Mouse (Mus musculus): ENCODE results near the gene Prrg2. TPM values are rescaled to one million over a fixed set of nuclear protein-coding genes. Genes with fewer than 3 reads are reported as not detected.

Gene Prrg2
- polyA plus RNA-seq, 1 experiment: 77.3 TPM

DNA sequence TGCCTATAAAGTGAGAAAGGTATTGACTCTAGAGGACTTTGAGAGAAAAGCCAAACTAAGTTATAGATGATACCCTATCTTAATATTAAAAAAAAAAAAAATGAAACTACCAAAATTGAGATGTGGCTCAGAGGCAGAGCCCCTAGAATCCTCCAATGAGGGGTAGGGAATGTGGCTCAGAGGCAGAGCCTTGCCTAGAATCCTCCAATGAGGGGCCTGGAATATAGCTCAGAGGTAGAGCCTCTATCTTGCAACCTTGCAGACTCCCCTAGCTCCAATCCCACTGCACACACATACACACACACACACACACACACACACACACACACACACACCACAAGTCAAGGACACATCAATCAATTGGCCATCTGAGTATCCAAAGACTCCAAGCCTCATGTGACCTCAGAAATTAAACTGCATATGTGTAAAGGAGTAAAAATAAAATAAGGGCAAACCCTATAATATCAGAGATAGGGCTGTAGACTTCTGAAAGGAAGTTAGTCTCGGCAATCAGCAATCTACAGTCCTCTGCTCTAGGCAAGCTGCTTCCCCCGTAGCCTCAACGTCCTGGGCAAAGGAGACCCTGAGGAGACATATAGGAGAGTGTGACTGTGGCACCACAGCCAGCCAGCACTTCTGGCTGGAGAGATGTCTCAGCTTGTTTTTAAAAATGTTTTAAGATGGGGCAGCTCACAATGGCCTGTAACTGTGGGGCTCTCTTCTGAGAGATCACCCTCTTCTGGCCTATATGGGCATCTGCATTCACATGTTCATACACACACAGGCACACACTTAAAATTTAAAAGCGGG lies 4.9 kb upstream of the Prrg2 start:
- DNase-seq (ENCODE audit: low read depth, low spot score): no peak
- 89% methylated on average over 4 of the region's 4 CpGs for WGBS

DNA sequence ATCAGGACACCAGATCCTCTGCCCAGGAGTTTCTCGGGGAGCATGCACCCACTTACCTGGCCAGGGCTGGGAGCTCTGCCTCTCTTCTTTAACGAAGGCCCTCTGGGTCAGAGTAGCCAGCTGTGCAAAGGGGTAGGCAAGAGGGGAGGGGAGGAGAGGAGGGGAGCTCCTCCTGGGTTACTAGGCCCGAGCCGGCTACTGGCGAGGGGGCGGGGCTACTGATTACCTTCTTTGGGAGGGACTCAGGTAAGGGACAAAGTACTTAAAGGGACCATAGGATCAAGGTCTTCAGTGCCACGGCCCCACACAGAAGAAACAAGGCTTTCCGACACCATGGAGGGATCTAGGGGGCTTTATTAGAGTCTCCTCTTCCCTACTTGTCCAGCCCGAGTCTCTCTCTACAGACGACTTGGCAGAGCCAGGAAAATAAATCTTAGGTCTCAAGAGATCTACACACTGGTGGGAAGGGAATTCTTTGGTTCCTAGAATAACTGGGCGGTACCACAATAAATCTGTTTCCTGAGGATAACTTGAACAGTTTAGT lies 873 bp downstream of the Prrg2 start:
- no peak for DNase-seq (ENCODE audit: low read depth, low spot score)

GRCm38 (mm10) chr7:45060632-45061122 lies 1.8 kb downstream of the Prrg2 start:
- 86% methylated on average over 6 of the region's 6 CpGs for WGBS
- no peak for DNase-seq (ENCODE audit: low read depth, low spot score)

More for the DNA sequence above, 873 bp downstream of the Prrg2 start:
- WGBS: 7% methylated on average over 11 of the region's 11 CpGs

DNA sequence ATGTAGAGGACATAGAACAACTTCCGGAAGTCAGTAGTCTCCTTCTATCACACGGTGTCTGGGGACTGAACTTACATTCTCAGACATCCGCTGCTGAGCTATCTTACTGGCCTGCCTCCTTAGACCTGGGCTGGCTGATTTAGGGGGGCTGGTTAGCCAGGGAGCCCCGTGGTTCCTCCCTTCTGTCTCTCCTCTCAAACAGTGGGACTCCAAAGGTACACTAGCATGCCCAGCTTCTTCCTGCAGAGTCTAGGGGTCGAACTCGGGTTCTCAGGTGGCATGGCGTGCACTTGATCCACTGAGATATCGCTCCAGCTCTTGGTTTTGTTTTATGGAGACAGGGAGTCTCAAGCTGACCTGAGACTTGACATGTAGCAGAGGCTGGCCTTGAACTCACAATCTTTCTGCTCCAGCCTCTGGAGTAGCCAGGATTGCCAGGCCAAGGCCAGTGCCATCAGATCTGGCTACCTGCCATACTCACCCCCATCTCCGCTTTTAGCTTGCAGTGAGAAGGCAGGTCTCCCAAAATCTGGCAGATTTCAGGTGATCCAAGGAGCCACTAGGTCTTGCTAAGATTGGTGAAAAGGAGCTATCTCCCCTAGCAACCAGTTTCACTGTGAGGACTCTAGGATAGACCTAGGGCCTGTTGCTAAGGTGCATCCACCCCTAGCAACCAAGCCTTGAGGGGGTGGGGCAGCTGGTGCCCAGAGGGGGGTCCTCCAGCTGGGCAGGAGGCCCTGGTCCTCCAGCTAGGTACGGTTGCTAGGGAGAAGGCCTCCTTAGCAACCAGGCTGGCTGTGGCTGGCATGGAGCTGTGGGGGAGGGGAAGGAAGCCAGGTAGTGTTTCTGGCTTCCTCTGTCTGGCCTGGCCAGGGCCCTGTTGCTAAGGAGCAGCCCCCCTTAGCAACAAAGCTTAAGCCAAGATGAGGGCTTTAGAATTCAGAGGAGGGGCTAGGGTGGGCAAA lies 3.6 kb downstream of the Prrg2 start:
- 89% methylated on average over 10 of the region's 10 CpGs for WGBS
- DNase-seq (ENCODE audit: low read depth, low spot score): no peak

GRCm38 (mm10) chr7:45056972-45057348 lies 5.5 kb downstream of the Prrg2 start:
- no peak for DNase-seq (ENCODE audit: low read depth, low spot score)

- 80% methylated on average over 14 of the region's 14 CpGs for WGBS
Measured at GRCm38 (mm10) chr7:45056329-45056971, 6.0 kb downstream of the Prrg2 start.

GRCm38 (mm10) chr7:45053931-45054510 lies 8.5 kb downstream of the Prrg2 start:
- under 1% methylated on average over 33 of the region's 33 CpGs for WGBS

More at GRCm38 (mm10) chr7:45056329-45056971, 6.0 kb downstream of the Prrg2 start:
- no peak for DNase-seq (ENCODE audit: low read depth, low spot score)

DNA sequence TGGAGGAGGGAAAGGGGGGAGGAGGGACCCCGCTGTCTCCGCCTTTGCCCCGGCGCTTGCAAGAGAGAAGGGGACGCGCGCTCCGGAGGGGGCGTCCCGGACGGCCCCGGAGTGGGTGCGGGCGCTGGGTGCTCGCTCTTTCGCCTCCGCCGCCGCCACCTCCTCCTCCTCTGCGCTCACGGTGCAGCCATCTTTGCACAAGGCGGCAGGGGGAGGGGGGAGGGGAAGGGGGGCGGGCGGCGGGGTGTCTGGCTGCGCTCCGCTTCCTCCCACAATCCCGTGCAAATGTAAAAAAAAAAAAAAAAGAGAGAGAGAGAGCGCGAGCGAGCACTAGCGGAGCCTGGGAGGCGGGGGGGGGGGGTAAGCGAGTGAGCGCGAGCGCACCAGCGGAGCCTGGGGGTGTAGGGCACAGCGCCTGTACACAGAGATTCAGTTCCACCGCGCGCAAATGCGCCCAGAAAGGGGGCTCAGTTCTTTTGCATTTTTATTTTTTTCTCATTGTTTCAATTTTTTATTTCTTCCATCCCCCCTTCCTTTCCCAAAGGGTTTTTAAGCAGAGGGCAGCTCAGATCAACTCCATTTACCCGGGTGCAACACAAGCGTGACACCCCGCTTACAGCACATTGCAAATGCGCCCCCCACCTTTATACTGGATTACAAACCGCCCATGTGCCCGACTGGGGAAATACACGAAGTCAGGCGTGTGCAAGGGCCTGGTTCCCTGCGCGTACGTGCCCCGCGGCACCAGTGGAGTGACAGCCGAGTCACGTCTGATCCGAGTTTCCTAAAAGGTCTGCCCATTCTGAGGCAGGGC lies 9.2 kb downstream of the Prrg2 start:
- WGBS: under 1% methylated on average over 44 of the region's 59 CpGs
- no peak for DNase-seq (ENCODE audit: low read depth, low spot score)

More at GRCm38 (mm10) chr7:45053931-45054510, 8.5 kb downstream of the Prrg2 start:
- DNase-seq (ENCODE audit: low read depth, low spot score): peak; percentile 91

- WGBS: 0% methylated on average over 7 of the region's 18 CpGs
- no peak for DNase-seq (ENCODE audit: low read depth, low spot score)
Measured at GRCm38 (mm10) chr7:45052862-45053116, 9.7 kb downstream of the Prrg2 start, which contains the start of gene Prr12. Gene Prr12, minus strand, starts transcription at chr7:45052881.

DNA sequence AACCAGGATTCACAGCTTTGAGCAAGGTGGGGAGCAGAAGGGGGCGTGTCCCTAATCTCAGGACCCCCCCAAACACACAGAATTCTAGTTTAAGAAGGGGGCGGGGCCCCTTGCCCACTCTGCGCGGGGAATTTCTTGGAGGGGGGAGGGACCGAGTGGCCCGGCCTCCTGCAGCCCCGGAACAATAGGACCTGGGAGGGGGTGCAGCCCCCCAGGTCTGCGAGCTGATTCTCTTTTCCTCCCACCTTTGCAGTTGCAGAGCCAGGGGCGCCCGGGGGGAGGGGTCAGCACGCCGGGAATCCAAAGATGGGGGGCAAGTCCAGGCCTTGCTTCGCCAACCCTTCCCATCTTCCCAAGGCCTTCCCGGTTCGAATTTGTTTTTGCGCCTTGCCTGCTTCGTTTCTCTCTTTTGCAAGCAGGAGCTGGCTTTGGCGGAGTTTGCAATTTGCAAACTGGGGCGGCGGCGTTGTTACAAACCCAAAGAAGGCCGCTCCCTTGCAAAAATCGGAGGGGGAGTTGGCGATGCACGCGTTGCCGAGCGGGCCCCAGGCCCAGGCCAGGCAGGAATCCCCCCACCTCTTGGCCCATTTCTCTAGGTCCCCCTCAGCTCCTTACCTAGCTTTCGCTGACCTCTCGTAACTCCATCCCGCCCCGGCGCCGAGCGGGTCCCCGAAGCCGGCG lies 10.2 kb downstream of the Prrg2 start:
- WGBS: under 1% methylated on average over 38 of the region's 38 CpGs
- DNase-seq (ENCODE audit: low read depth, low spot score): no peak

DNA sequence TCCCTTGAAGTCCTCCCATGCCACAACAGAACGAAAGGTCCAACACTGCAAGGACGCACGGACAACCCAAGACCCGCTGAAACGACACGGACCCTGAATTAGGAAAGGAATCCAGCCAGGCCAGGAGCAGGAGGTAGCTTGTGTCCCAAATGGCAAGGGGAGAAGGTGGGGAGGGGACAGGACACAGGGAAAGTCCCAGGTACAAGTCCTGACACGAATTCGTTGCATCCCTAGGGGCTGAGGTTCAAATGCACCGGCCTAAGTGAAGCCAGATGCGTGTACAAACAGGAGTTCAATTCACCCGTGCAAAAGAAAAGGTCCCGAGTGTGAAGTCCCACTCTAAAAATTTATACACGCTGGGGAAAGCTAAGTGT lies 10.9 kb downstream of the Prrg2 start:
- WGBS: 9% methylated on average over 13 of the region's 13 CpGs
- DNase-seq (ENCODE audit: low read depth, low spot score): no peak

- DNase-seq (ENCODE audit: low read depth, low spot score): no peak
- 33% methylated on average over 16 of the region's 16 CpGs for WGBS
Measured at GRCm38 (mm10) chr7:45050945-45051600, 11.4 kb downstream of the Prrg2 start.

DNA sequence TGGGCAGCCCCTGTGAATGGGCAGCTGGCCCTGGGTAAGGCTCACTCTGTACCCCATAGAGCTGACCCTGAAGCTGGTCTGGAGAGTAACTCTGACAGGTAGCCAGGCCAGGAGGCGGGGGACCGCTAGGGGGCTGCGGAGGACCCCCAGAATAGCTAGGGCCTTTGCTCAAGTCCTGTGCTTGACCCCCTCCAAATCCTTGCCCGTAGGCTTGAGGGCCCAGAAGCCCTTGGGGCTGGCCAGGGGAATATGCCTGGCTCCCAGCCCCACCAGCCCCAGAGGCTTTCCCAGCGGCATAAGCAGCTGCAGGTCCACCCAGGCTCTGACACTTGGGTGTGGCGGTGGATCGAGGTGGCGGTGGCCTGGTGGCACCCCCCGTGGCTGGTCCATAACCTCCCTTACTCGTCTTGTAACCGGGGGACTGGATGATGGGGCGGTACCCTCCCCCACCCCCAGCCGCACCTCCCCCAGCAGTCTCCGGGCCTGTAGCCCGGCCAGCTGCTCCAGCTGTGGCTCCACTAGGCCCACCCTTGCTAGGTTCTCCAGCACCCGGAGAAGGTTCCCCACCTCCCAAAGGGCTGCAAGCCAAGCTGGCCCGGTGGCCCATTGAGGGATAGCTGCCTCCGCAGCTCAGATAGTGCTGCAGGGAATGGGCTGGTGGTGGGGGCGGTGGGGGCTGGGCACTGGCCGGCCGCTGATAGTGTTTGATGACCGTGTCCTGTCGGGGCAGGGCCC lies 13.4 kb downstream of the Prrg2 start:
- WGBS: 87% methylated on average over 23 of the region's 23 CpGs
- DNase-seq (ENCODE audit: low read depth, low spot score): no peak

GRCm38 (mm10) chr7:45048001-45048890 lies 14.2 kb downstream of the Prrg2 start:
- no peak for DNase-seq (ENCODE audit: low read depth, low spot score)
- WGBS: 92% methylated on average over 38 of the region's 38 CpGs

- WGBS: 96% methylated on average over 14 of the region's 14 CpGs
- DNase-seq (ENCODE audit: low read depth, low spot score): no peak
Measured at GRCm38 (mm10) chr7:45047491-45047890, 15.0 kb downstream of the Prrg2 start.

DNA sequence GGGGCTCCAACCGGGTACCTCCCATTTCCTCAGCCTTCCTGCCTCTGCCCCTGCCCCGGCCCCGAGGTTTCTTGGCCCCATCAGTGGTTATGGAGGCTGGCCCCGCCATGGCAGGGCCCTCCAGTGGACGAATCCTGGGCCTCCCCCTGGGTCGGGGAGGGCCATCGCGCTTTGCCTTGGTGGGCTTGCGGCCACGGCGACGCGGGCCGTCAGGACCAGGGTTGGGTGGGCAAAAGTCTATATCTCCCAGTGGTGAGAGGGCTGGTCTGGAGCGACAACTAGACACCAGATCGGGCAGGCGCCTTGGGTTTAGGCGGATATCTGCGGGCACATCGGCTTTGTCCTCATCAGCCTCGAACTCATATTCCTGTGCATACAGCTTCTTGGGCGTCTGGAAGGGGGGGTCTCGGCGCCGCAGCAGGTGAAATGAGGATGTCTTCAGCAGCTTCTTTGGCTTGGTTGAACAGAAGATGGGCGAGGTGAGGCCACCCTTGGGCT lies 15.6 kb downstream of the Prrg2 start:
- DNase-seq (ENCODE audit: low read depth, low spot score): no peak
- 92% methylated on average over 26 of the region's 26 CpGs for WGBS

All from large intestine, adult 2 months (tissue).